Mouse (Mus musculus) olfactory bulb, adult 2 months (tissue): ENCODE results near the gene Glis3.

ENCODE experiments used
- CTCF ChIP-seq: fragments of 200-500 bp; IDR thresholded peaks from 2 replicates; pipeline ENCODE4 v1.5.1; 2012; ENCODE audit warnings: low read depth, mild to moderate bottlenecking, low read length, moderate library complexity; ENCODE audit not compliant: insufficient read depth
- POLR2A ChIP-seq: fragments of 200-500 bp; IDR thresholded peaks from 2 replicates; pipeline ENCODE4 v1.6.1; 2012; ENCODE audit warnings: mild to moderate bottlenecking, low read depth, low read length, moderate library complexity; ENCODE audit not compliant: insufficient read depth

- TF ChIP-seq POLR2A: no peak
- no peak for TF ChIP-seq CTCF
Measured at GRCm38 (mm10) chr19:28368215-28368614, 311.7 kb downstream of the Glis3 start.
